Mouse (Mus musculus) heart, embryonic 14.5 days (tissue): Measurements from ENCODE around the gene Pim2. TPM values are rescaled to one million over a fixed set of nuclear protein-coding genes. Genes with fewer than 3 reads are reported as not detected.
"Not testable (repeated sequence)": the region's sequence is repeated elsewhere in the genome, so short reads cannot be mapped to it uniquely, and the experiment has no call there.

ENCODE experiments used
- ATAC-seq: fragments of 200-750 bp; cut with Nextera tagmentation; 2 replicates; pipeline ENCODE4 v1.8.0; 2017; ENCODE audit warnings: low read depth, moderate TSS enrichment; ENCODE audit not compliant: insufficient number of reproducible peaks, insufficient read depth, low FRiP score
- H3K27ac ChIP-seq, 2 experiments: fragments of 200-500 bp in 1 of 2; fragments of 300-500 bp in 1 of 2; sonication (generic) in 1 of 2; replicated peaks in 1 of 2; 2 replicates each; pipeline ENCODE4 v1.5.1; 2012 to 2014; ENCODE audit warnings: low read depth in 2 of 2, low read length in 2 of 2, control low read depth in 1 of 2, mild to moderate bottlenecking in 1 of 2, mixed read lengths in 1 of 2; ENCODE audit not compliant: control insufficient read depth in 1 of 2, insufficient read depth in 1 of 2
- H3K27me3 ChIP-seq: fragments of 300-500 bp; sonication (generic); 2 replicates; pipeline ENCODE4 v1.6.1; 2014; ENCODE audit warnings: mild to moderate bottlenecking, low read length, control low read depth; ENCODE audit not compliant: control insufficient read depth, insufficient read depth
- H3K36me3 ChIP-seq: fragments of 300-500 bp; sonication (generic); 2 replicates; pipeline ENCODE4 v1.6.1; 2014; ENCODE audit warnings: mild to moderate bottlenecking, control low read depth, low read length, mixed read lengths; ENCODE audit not compliant: control insufficient read depth, insufficient read depth
- H3K4me1 ChIP-seq, 2 experiments: fragments of 200-500 bp in 1 of 2; fragments of 300-500 bp in 1 of 2; sonication (generic) in 1 of 2; 2 replicates each; pipeline ENCODE4 v1.6.1; 2012 to 2014; ENCODE audit warnings: low read length in 2 of 2, control low read depth in 1 of 2, mixed read lengths in 1 of 2; ENCODE audit not compliant: control insufficient read depth in 2 of 2, insufficient read depth in 2 of 2
- H3K4me2 ChIP-seq: fragments of 300-500 bp; sonication (generic); 2 replicates; pipeline ENCODE4 v1.6.1; 2014; ENCODE audit warnings: mild to moderate bottlenecking, low read length
- H3K4me3 ChIP-seq, 2 experiments: fragments of 200-500 bp in 1 of 2; fragments of 300-500 bp in 1 of 2; sonication (generic) in 1 of 2; 2 replicates each; pipeline ENCODE4 v1.5.1; 2012 to 2014; ENCODE audit warnings: low read length in 2 of 2, mild to moderate bottlenecking in 2 of 2, control low read depth in 1 of 2, low read depth in 1 of 2, moderate library complexity in 1 of 2; ENCODE audit not compliant: control insufficient read depth in 1 of 2, insufficient read depth in 1 of 2
- H3K9ac ChIP-seq: fragments of 300-500 bp; sonication (generic); 2 replicates; pipeline ENCODE4 v1.6.1; 2014; ENCODE audit warnings: mild to moderate bottlenecking, low read length
- H3K9me3 ChIP-seq: fragments of 300-500 bp; sonication (generic); 2 replicates; pipeline ENCODE4 v1.6.1; 2016; ENCODE audit warnings: low read length, control low read depth; ENCODE audit not compliant: control insufficient read depth
- WGBS: fragments of 180-500 bp; shearing (Covaris S2); extraction: QIAGEN DNeasy Blood & Tissue Kit; methylation state at CpG from one replicate; pipeline ENCODE4 v1.1.7; 2014; 5-methylcytosine and 5-hydroxymethylcytosine counted together
- polyA plus RNA-seq: library from polyadenylated mRNA; unstranded; fragments of >200 nt; fragmentation: Nextera tagmentation; extraction: Ambion mirVana; gene quantifications from 2 replicates; pipeline ENCODE4 v1.2.1, GENCODE M21; 2014

Gene Pim2
- polyA plus RNA-seq, 1 experiment from 2014 or later: 4.9 TPM

DNA sequence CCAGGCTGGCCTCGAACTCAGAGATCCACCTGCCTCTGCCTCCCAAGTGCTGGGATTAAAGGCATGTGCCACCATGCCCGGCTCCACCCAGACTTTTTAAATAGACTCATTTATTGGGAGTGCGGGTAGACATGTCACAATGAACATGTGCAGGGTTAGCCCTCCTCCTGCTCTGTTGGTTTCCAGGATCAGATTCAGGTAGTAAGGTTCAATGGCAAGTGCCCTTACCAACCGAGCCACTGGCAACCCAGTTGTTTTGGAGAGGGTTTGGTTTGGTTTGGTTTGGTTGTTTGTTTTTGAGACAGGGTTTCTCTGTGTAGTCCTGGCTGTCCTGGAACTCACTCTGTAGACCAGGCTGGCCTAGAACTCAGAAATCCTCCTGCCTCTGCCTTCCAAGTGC is 31.2 kb downstream of the Pim2 start, which contains the start of gene Gm10490:
Gm10490 (plus strand) TSS at position 301 of the 400 bp plus-strand sequence.
- H3K27me3 ChIP-seq, H3K4me3 ChIP-seq, H3K9me3 ChIP-seq, H3K4me1 ChIP-seq, H3K9ac ChIP-seq, H3K27ac ChIP-seq, H3K4me2 ChIP-seq, ATAC-seq: not testable (repeated sequence)
- 85% methylated on average over 4 of the region's 4 CpGs for WGBS
- H3K36me3 ChIP-seq: peaks cover 17% of the 10 kb centered on the region

DNA sequence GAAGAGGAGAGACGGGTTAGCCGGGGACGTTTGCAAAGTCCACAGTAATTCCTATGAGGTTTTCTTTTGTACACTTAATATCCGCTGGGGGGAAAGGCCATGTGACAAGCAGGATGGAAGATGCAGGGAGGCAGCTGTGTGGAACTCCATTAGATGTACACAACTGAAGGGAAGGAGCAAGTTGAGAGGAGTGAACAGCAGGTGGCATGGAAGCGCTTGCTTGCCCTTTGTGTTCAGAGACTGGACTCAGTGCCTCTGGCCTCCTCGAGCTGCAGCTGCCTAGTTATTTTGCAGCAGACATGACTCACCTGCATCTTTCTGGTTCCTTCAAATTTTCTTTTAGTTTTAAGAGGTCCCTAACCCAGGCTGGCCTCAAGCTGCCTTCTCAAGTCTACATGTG is 32.4 kb downstream of the Pim2 start:
- 63% methylated on average over 6 of the region's 6 CpGs for WGBS
- H3K4me3 ChIP-seq: no peak overlapping the region
- no peak overlapping the region for H3K9ac ChIP-seq
- H3K4me2 ChIP-seq: no peak overlapping the region
- no peak overlapping the region for H3K27ac ChIP-seq
- ATAC-seq: no peak
- H3K36me3 ChIP-seq: peaks cover 17% of the 10 kb centered on the region
- H3K4me1 ChIP-seq: no peaks in the 10 kb centered on the region
- H3K27me3 ChIP-seq: no peaks in the 10 kb centered on the region
- H3K9me3 ChIP-seq: no peaks in the 10 kb centered on the region

DNA sequence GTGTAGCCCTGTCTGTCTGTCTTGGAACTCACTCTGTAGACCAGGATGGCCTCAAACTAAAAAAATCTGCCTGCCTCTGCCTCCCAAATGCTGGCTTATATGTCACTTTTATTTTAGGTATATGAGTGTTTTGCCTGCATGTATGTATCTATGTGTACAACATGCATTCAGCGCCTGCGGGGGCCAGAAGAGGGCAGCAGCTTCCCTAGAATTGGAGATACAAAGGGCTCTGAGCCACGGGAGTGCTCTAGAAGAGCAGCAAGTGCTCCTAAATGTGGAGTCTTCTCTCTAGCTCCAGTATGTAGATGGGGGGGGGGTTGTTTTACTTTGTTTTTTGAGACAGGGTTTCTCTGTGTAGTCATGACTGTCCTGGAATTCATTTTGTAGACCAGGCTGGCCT is 37.6 kb downstream of the Pim2 start:
- not testable (repeated sequence) for H3K4me1 ChIP-seq, ATAC-seq, H3K9me3 ChIP-seq, H3K4me2 ChIP-seq, H3K27ac ChIP-seq, H3K36me3 ChIP-seq, H3K4me3 ChIP-seq, H3K9ac ChIP-seq
- 23% methylated on average over 3 of the region's 3 CpGs for WGBS
- H3K27me3 ChIP-seq: peaks cover 19% of the 10 kb centered on the region

GRCm38 (mm10) chrX:7917960-7918359 is 39.9 kb downstream of the Pim2 start:
- H3K4me2 ChIP-seq, H3K4me3 ChIP-seq, H3K27ac ChIP-seq, H3K9ac ChIP-seq, H3K4me1 ChIP-seq, ATAC-seq, H3K36me3 ChIP-seq, H3K9me3 ChIP-seq: not testable (repeated sequence)
- WGBS: 63% methylated on average over 6 of the region's 6 CpGs
- H3K27me3 ChIP-seq: peaks cover 42% of the 10 kb centered on the region

GRCm38 (mm10) chrX:7919601-7920383 is 41.7 kb downstream of the Pim2 start, which contains the start of gene Pcsk1n:
Gene Pcsk1n (plus strand): TSS chrX:7919822.
- peak within 1 kb of the TSS; percentile 38 for H3K4me2 ChIP-seq
- H3K36me3 ChIP-seq: no peaks in the 10 kb centered on the region
- H3K27ac ChIP-seq: no peak within 1 kb of the TSS
- no peaks in the 10 kb centered on the region for H3K9me3 ChIP-seq
- H3K27me3 ChIP-seq: peaks cover 59% of the 10 kb centered on the region
- no peak within 1 kb of the TSS for H3K9ac ChIP-seq
- H3K4me3 ChIP-seq: 0 out of 4 replicates have a peak within 1 kb of the TSS, but pooled peaks of 1 of the 2 experiments have one; percentile 6
- H3K4me1 ChIP-seq: no peaks in the 10 kb centered on the region
- WGBS: 13% methylated on average over 36 of the region's 40 CpGs
- no peak for ATAC-seq

- Histone ChIP-seq H3K27me3 (peaks cover 79% of the 10 kb centered on the region), H3K4me1 (no peaks in the 10 kb centered on the region), H3K4me3 (peak overlapping the region; percentile 28 to 31), H3K9me3 (no peaks in the 10 kb centered on the region), H3K4me2 (peak overlapping the region; percentile 59), H3K9ac (no peak overlapping the region), H3K27ac (no peak overlapping the region), H3K36me3 (no peaks in the 10 kb centered on the region)
- no peak for ATAC-seq
- WGBS: 17% methylated on average over 41 of the region's 48 CpGs
Measured at GRCm38 (mm10) chrX:7922032-7922431, 44.0 kb downstream of the Pim2 start.

DNA sequence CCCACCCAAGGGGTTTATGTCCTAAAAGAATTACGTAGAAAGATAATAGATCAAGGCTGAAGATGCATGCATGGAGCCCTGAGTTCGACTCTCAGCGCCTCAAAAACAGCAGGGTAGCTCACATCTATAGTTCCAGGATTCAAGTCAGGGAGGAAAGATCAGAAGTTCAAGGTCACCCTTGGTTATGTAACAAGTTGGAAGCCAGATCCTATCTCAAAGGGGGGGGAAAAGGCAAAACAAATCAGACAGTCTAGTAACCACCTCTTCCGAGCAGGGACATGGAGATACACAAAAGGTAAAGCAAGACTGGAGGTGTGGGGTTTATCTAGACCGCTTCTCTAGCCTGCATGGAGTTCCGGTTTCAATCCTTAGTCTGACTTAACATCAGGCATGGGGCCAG is 48.2 kb downstream of the Pim2 start:
- H3K9me3 ChIP-seq: no peaks in the 10 kb centered on the region
- no peak for ATAC-seq
- H3K36me3 ChIP-seq: peaks cover 12% of the 10 kb centered on the region; the same call in 1 of the 2 replicates
- no peak overlapping the region for H3K4me2 ChIP-seq
- no peak overlapping the region for H3K4me3 ChIP-seq
- H3K9ac ChIP-seq: no peak overlapping the region
- 66% methylated on average over 6 of the region's 6 CpGs for WGBS
- H3K4me1 ChIP-seq: no peaks in the 10 kb centered on the region
- peaks cover 69% of the 10 kb centered on the region for H3K27me3 ChIP-seq
- no peak overlapping the region for H3K27ac ChIP-seq
